Mouse (Mus musculus) myocyte (in vitro differentiated cells): ENCODE data around the gene Prkcsh. TPM values are rescaled to one million over a fixed set of nuclear protein-coding genes. Genes with fewer than 3 reads are reported as not detected.
A peak's percentile ranks its signal among the peaks of the same experiment; 100 is the strongest.

ENCODE experiments used
- H3K27me3 ChIP-seq: one replicate; pipeline ENCODE4 v1.6.1; 2011; ENCODE audit not compliant: control insufficient read depth, insufficient read depth, insufficient read length
- H3K36me3 ChIP-seq: one replicate; pipeline ENCODE4 v1.6.1; 2011; ENCODE audit not compliant: control insufficient read depth, insufficient read depth
- H3K4me2 ChIP-seq: one replicate; pipeline ENCODE4 v1.6.1; 2011; ENCODE audit warnings: low read depth, control low read depth
- H3K4me3 ChIP-seq: one replicate; pipeline ENCODE4 v1.5.1; 2011; ENCODE audit warnings: mild to moderate bottlenecking, control low read depth, moderate library complexity
- H3K79me2 ChIP-seq: one replicate; pipeline ENCODE4 v1.6.1; 2011; ENCODE audit not compliant: control insufficient read depth, insufficient read depth
- H3ac ChIP-seq: one replicate; pipeline ENCODE4 v1.6.1; 2011; ENCODE audit not compliant: control insufficient read depth, insufficient read length
- CEBPB ChIP-seq: IDR thresholded peaks from 2 replicates; pipeline ENCODE4 v1.6.1; 2011; ENCODE audit warnings: mild to moderate bottlenecking, moderate library complexity; ENCODE audit not compliant: poor library complexity, insufficient read depth, severe bottlenecking
- E2F4 ChIP-seq: IDR thresholded peaks from one replicate; pipeline ENCODE4 v1.6.1; 2011; ENCODE audit warnings: mild to moderate bottlenecking, control low read depth, moderate library complexity; ENCODE audit not compliant: insufficient read depth
- MAX ChIP-seq: IDR thresholded peaks from one replicate; pipeline ENCODE4 v1.6.1; 2011; ENCODE audit warnings: low read depth, mild to moderate bottlenecking, control low read depth
- MYOD1 ChIP-seq, 3 experiments: IDR thresholded peaks; one replicate each; pipeline ENCODE4 v1.6.1; 2011; ENCODE audit warnings: control low read depth in 2 of 3, low read depth in 2 of 3, mild to moderate bottlenecking in 2 of 3, moderate library complexity in 1 of 3; ENCODE audit not compliant: insufficient read length in 2 of 3, control insufficient read depth in 1 of 3
- MYOG ChIP-seq, 3 experiments: IDR thresholded peaks; one replicate each; pipeline ENCODE4 v1.6.1; 2011; ENCODE audit warnings: control low read depth in 2 of 3, low read depth in 2 of 3, mild to moderate bottlenecking in 2 of 3; ENCODE audit not compliant: insufficient read length in 2 of 3, control insufficient read depth in 1 of 3, insufficient read depth in 1 of 3
- POLR2A ChIP-seq: IDR thresholded peaks from one replicate; pipeline ENCODE4 v1.6.1; 2011; ENCODE audit warnings: low read depth, mild to moderate bottlenecking, control low read depth, moderate library complexity; ENCODE audit not compliant: insufficient read length
- POLR2AphosphoS2 ChIP-seq: IDR thresholded peaks from one replicate; pipeline ENCODE4 v1.6.1; 2011; ENCODE audit warnings: low read depth, control low read depth; ENCODE audit not compliant: insufficient read length
- REST ChIP-seq: IDR thresholded peaks from one replicate; pipeline ENCODE4 v1.6.1; 2011; ENCODE audit warnings: mild to moderate bottlenecking, control low read depth, moderate library complexity; ENCODE audit not compliant: insufficient read depth, insufficient read length
- SRF ChIP-seq: IDR thresholded peaks from one replicate; pipeline ENCODE4 v1.6.1; 2011; ENCODE audit warnings: low read depth; ENCODE audit not compliant: control insufficient read depth, insufficient read length
- TCF12 ChIP-seq: IDR thresholded peaks from one replicate; pipeline ENCODE4 v1.6.1; 2011; ENCODE audit warnings: mild to moderate bottlenecking, control low read depth; ENCODE audit not compliant: poor library complexity, insufficient read depth, severe bottlenecking
- TCF3 ChIP-seq: IDR thresholded peaks from one replicate; pipeline ENCODE4 v1.6.1; 2011; ENCODE audit warnings: low read depth, control low read depth; ENCODE audit not compliant: insufficient read length
- USF1 ChIP-seq: IDR thresholded peaks from one replicate; pipeline ENCODE4 v1.6.1; 2011; ENCODE audit warnings: low read depth, mild to moderate bottlenecking, control low read depth, moderate library complexity
- polyA plus RNA-seq: library from polyadenylated mRNA; unstranded; fragments of >200 nt; fragmentation: generic; extraction: Trizol; gene quantifications from one replicate; pipeline ENCODE4 v1.2.1, GENCODE M21; 2012; ENCODE audit warnings: missing spikeins

Gene Prkcsh
- polyA plus RNA-seq, result 127 TPM

DNA sequence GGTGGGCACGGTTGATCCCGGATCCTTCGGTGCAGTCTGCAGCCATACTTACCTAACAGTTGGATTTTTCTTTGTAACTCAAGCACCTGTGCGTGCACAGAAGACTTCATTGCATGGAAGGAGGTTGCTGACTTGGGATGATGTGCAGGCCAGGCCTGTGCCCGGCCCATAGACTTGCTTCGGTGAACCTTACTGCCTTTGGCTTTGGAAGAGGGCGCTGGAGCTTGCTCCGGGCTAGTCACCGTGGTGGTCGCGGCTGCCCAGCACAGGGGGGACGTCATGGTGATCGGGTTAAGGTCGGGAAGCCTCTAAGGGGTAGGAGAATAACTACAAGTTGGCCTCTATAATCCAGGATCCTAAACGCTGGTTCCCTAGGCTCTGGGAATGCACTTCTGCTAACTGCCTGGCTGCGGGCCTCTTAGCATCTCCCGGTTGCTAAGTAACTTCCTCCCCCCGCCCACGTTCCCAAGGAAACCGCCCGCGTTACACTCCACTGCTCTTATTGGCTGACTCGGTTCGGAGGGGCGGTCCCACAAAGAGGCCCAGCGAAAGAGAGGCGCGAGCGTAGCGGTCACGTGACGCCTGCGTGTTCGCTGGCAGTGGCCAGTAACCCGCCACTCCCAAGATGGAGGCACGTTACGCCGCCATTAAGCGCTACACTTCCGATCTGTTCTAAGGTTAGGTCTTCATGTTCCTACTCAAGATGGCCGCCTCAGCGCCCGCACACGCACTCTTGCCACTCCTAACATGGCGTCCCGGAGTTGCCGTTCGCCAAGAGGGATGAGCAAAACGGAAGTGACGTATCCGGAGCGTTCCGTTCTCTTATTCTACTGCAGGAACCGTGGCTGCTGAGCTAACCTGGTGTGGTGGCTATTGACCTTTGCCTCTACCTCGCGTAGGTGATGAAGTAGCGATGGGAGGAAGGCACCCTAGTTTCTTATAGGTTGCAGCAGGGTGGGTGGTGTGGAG lies at the start of gene Prkcsh, which contains the start of gene Ccdc151:
Gene Prkcsh, plus strand, starts transcription at position 613 of the 969 bp plus-strand sequence.
Gene Ccdc151, minus strand, starts transcription at position 441 of the 969 bp plus-strand sequence.
- Histone ChIP-seq H3K4me3 (peak within 1 kb of the TSS; percentile 70), H3K36me3 (peaks cover 12% of the 10 kb centered on the region), H3K79me2 (peaks cover 8% of the 10 kb centered on the region), H3K27me3 (no peaks in the 10 kb centered on the region), H3K4me2 (peak within 1 kb of the TSS; percentile 86), H3ac (peak within 1 kb of the TSS; percentile 39)
- TF ChIP-seq POLR2AphosphoS2 (peak; percentile 91), POLR2A (peak; percentile 92), SRF (peak; percentile 71), E2F4 (no peak), CEBPB (no peak), MAX (no peak), USF1 (peak; percentile 88), MYOD1 (IDR thresholded peaks at IDR 0.05; ENCODE audit: control insufficient read depth in 1 of 3, insufficient read length in 2 of 3, low read depth in 2 of 3) (no peak), REST (no peak)

GRCm38 (mm10) chr9:21953600-21953999 lies 49.0 kb upstream of the Prkcsh start:
- no peaks in the 10 kb centered on the region for H3K36me3 ChIP-seq
- no peak for TF ChIP-seq TCF3
- no peak for TF ChIP-seq E2F4
- no peak for TF ChIP-seq TCF12
- no peak for TF ChIP-seq REST
- no peak for TF ChIP-seq USF1
- TF ChIP-seq CEBPB, result no peak
- TF ChIP-seq POLR2A, result no peak
- no peak for TF ChIP-seq MAX
- no peak for TF ChIP-seq MYOD1 (IDR thresholded peaks at IDR 0.05; ENCODE audit: control insufficient read depth in 1 of 3, insufficient read length in 2 of 3, low read depth in 2 of 3)
- TF ChIP-seq MYOG (IDR thresholded peaks at IDR 0.05; ENCODE audit: control insufficient read depth in 1 of 3, insufficient read depth in 1 of 3, insufficient read length in 2 of 3, low read depth in 2 of 3), result no peak
- TF ChIP-seq SRF, result no peak
- no peak for TF ChIP-seq POLR2AphosphoS2
- no peak overlapping the region for H3ac ChIP-seq
- no peaks in the 10 kb centered on the region for H3K79me2 ChIP-seq
- no peak overlapping the region for H3K4me2 ChIP-seq
- H3K4me3 ChIP-seq, result no peak overlapping the region
- no peaks in the 10 kb centered on the region for H3K27me3 ChIP-seq

GRCm38 (mm10) chr9:21954635-21955034 lies 48.0 kb upstream of the Prkcsh start:
- Histone ChIP-seq H3K4me2 (peak overlapping the region; percentile 60), H3K36me3 (no peaks in the 10 kb centered on the region), H3K27me3 (no peaks in the 10 kb centered on the region), H3ac (peak overlapping the region; percentile 91), H3K79me2 (no peaks in the 10 kb centered on the region), H3K4me3 (peak overlapping the region; percentile 39)
- no peak for TF ChIP-seq POLR2A
- TF ChIP-seq E2F4, result no peak
- no peak for TF ChIP-seq SRF
- TF ChIP-seq TCF3, result no peak
- no peak for TF ChIP-seq POLR2AphosphoS2
- no peak for TF ChIP-seq USF1
- no peak for TF ChIP-seq MYOG (IDR thresholded peaks at IDR 0.05; ENCODE audit: control insufficient read depth in 1 of 3, insufficient read depth in 1 of 3, insufficient read length in 2 of 3, low read depth in 2 of 3)
- TF ChIP-seq CEBPB, result no peak
- no peak for TF ChIP-seq TCF12
- TF ChIP-seq MYOD1 (IDR thresholded peaks at IDR 0.05; ENCODE audit: control insufficient read depth in 1 of 3, insufficient read length in 2 of 3, low read depth in 2 of 3), result no peak
- no peak for TF ChIP-seq MAX
- TF ChIP-seq REST, result no peak

GRCm38 (mm10) chr9:21955225-21955569 lies 47.4 kb upstream of the Prkcsh start:
- TF ChIP-seq USF1 (peak; percentile 30), REST (no peak)

More at GRCm38 (mm10) chr9:21955225-21955569, 47.4 kb upstream of the Prkcsh start:
- peak overlapping the region; percentile 91 for H3ac ChIP-seq
- H3K4me2 ChIP-seq, result peak overlapping the region; percentile 60
- H3K79me2 ChIP-seq, result no peaks in the 10 kb centered on the region
- H3K27me3 ChIP-seq, result no peaks in the 10 kb centered on the region
- peak overlapping the region; percentile 39 for H3K4me3 ChIP-seq
- H3K36me3 ChIP-seq, result no peaks in the 10 kb centered on the region
